Mouse (Mus musculus): ENCODE results near the gene Actn2.

The Actn2 gene

GRCm38 (mm10) chr13:12250496-12250895 lies 90.1 kb downstream of the Actn2 start:
- DNase-seq = no peak

GRCm38 (mm10) chr13:12249195-12249898 lies 91.2 kb downstream of the Actn2 start:
- DNase-seq = no peak

GRCm38 (mm10) chr13:12245938-12246337 lies 94.6 kb downstream of the Actn2 start:
- DNase-seq = no peak

- no peak for DNase-seq
These were observed 96.6 kb downstream of the Actn2 start for GRCm38 (mm10) chr13:12243991-12244390.

DNA sequence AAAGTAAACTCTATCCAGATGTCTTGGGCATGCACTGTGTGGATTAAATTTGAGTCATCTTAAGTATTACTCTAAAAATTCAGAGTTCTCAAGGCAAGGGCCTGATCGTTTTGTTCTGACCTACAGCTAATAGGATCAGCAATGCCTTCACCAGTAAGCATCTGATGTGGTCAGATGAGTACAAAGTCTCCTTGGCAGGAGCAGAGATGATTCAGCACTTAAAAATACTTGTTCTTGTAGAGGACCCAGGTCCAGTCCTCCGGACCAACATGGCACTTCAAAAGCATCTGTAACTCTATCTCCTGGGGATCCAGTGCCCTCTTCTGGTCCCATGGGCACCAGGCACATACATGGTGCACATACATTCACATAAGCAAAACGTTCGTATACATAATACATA lies 108.4 kb downstream of the Actn2 start:
- DNase-seq = no peak

DNA sequence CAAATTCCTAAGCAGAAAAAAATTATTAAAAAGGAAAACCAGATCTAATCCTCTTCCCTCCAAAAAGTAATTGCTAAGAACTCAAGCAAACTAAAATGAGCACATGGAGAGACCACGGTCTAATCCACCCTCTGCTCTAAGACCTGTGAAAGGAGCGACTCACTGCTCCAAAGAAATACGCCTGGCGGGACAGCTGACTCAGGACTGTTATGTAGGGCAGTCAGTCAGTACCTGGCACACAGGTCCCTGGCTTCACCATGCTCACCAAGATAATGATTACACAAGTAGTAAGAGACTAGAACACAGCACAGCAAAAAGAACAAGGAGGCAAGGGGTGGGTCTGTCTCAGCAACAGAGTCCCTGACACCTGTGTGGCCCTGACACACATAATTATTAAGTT lies 112.3 kb downstream of the Actn2 start:
- DNase-seq = no peak

- no peak for DNase-seq
These were observed 113.0 kb downstream of the Actn2 start for GRCm38 (mm10) chr13:12227606-12228005.
